ENCODE assay signal across 8 mouse cellular contexts in genomic region chr8:83996567-83997505, GRCm38 (mm10). TPM values are rescaled to one million over a fixed set of nuclear protein-coding genes. Genes with fewer than 3 reads are reported as not detected.
A peak's percentile ranks its signal among the peaks of the same experiment; 100 is the strongest.
DNase-seq lines count a peak whose midpoint lies in the region; ATAC-seq and TF ChIP-seq lines count a peak whose summit lies in the region.

No protein-coding gene starts in this region.

- H3K36me3 ChIP-seq in forebrain, embryonic 16.5 days (ENCODE audit: control insufficient read depth, insufficient read depth), result peaks cover under 1% of the 10 kb centered on the region; the same call in 1 of the 2 replicates
- H3K36me3 ChIP-seq in lung, postnatal 0 days (ENCODE audit: insufficient read depth, low read length), result 0 out of 2 replicates have a peak, but pooled peaks cover 11% of the 10 kb centered on the region
- H3K36me3 ChIP-seq in thymus, adult 2 months (ENCODE audit: control insufficient read depth, insufficient read depth, low read length), result 0 out of 2 replicates have a peak, but pooled peaks cover under 1% of the 10 kb centered on the region

- DNase-seq in MEL-GATA-1-ER (ENCODE audit: extremely low read depth, low read depth), result peak; percentile 65
- DNase-seq in cerebellum, adult 18-20 months, result peak; percentile 83 to 85
- DNase-seq in heart, postnatal 36 days, result peak; percentile 87 to 91
- peak; percentile 88 for DNase-seq in layer of hippocampus, adult 9-11 months
- DNase-seq in lung, postnatal 0 days (ENCODE audit: low spot score), result peak; percentile 95
- DNase-seq in ovary, postnatal 10 days (ENCODE audit: low spot score), result peak; percentile 75
- peak; percentile 75 for DNase-seq in thymus, adult 2 months

- under 1% methylated on average over 49 of the region's 103 CpGs for WGBS in forebrain, embryonic 16.5 days
- WGBS in lung, postnatal 0 days, result 1% methylated on average over 25 of the region's 103 CpGs
- under 1% methylated on average over 68 of the region's 103 CpGs for WGBS in thymus, adult 2 months

- peaks cover 24% of the 10 kb centered on the region for H3K4me1 ChIP-seq in forebrain, embryonic 16.5 days (replicated peaks; ENCODE audit: control insufficient read depth, insufficient read depth, low read length)
- H3K4me1 ChIP-seq in lung, postnatal 0 days (ENCODE audit: insufficient read depth, low read depth, low read length), result peaks cover 9% of the 10 kb centered on the region; the same call in 1 of the 2 replicates
- peaks cover 19% of the 10 kb centered on the region for H3K4me1 ChIP-seq in thymus, adult 2 months (replicated peaks; ENCODE audit: control insufficient read depth, insufficient read depth, low read length)

- H3K27me3 ChIP-seq in forebrain, embryonic 16.5 days (replicated peaks; ENCODE audit: control insufficient read depth, insufficient read depth, low read length), result peaks cover 4% of the 10 kb centered on the region; the same call in 1 of the 2 replicates
- H3K27me3 ChIP-seq in lung, postnatal 0 days (replicated peaks; ENCODE audit: insufficient read depth, low read length), result no peaks in the 10 kb centered on the region
- no peaks in the 10 kb centered on the region for H3K27me3 ChIP-seq in thymus, adult 2 months (ENCODE audit: control insufficient read depth, insufficient read depth, low read length)

- peak overlapping the region; percentile 92 for H3K27ac ChIP-seq in forebrain, embryonic 16.5 days (ENCODE audit: low read length)
- H3K27ac ChIP-seq in lung, postnatal 0 days (ENCODE audit: low read length), result peak overlapping the region; percentile 93
- H3K27ac ChIP-seq in thymus, adult 2 months (ENCODE audit: control insufficient read depth, insufficient read depth, low read length), result no peak overlapping the region; the same call in 1 of the 2 replicates

- TF ChIP-seq EP300 in lung, postnatal 0 days (IDR thresholded peaks at IDR 0.05), result no peak

- no peak for TF ChIP-seq CTCF in lung, postnatal 0 days (IDR thresholded peaks at IDR 0.05)
- 0 out of 2 replicates have a peak, but pooled peaks have one; percentile 19 for TF ChIP-seq CTCF in thymus, adult 2 months (IDR thresholded peaks at IDR 0.05; ENCODE audit: borderline replicate concordance, control insufficient read depth, extremely low read depth, insufficient read depth, low read length, poor library complexity)

- peak overlapping the region; percentile 69 for H3K9ac ChIP-seq in forebrain, embryonic 16.5 days (replicated peaks; ENCODE audit: low read depth, low read length)
- peak overlapping the region; percentile 59 for H3K9ac ChIP-seq in lung, postnatal 0 days (replicated peaks; ENCODE audit: low read depth)

- H3K4me3 ChIP-seq in forebrain, embryonic 16.5 days (replicated peaks; ENCODE audit: low read length), result peak overlapping the region; percentile 70
- H3K4me3 ChIP-seq in lung, postnatal 0 days (ENCODE audit: low read depth, low read length), result peak overlapping the region; percentile 75
- H3K4me3 ChIP-seq in thymus, adult 2 months (ENCODE audit: control insufficient read depth, insufficient read depth, low read length), result peak overlapping the region; percentile 50

- TF ChIP-seq POLR2A in thymus, adult 2 months (IDR thresholded peaks at IDR 0.05; ENCODE audit: control insufficient read depth, extremely low read depth, insufficient read depth, low read length, poor library complexity), result 0 out of 2 replicates have a peak, but pooled peaks have one; percentile 40

- peak overlapping the region; percentile 86 for H3K4me2 ChIP-seq in forebrain, embryonic 16.5 days (ENCODE audit: low read length)
- peak overlapping the region; percentile 97 for H3K4me2 ChIP-seq in lung, postnatal 0 days (replicated peaks; ENCODE audit: low read depth, low read length)

- no peaks in the 10 kb centered on the region for H3K9me3 ChIP-seq in forebrain, embryonic 16.5 days (ENCODE audit: control insufficient read depth, low read length)
- H3K9me3 ChIP-seq in lung, postnatal 0 days (ENCODE audit: low read length), result no peaks in the 10 kb centered on the region

- intact Hi-C loops in heart, postnatal 36 days (cut with DNase I), result loop anchor here (5.0 kb wide), 2 partner anchors 40 to 100 kb away; partner anchors contain the start of genes Asf1b and Gm10644

- peak; percentile 79 for ATAC-seq in forebrain, embryonic 16.5 days
- peak; percentile 88 for ATAC-seq in lung, postnatal 0 days

RNA-seq across cellular contexts. Expression of gene Samd1, which starts 0.6 kb away (rescaled TPM):
- 8.1 and 9.7 TPM in 2 replicates for polyA plus RNA-seq in forebrain, embryonic 16.5 days (2015; fragmentation: Nextera tagmentation; extraction: Ambion mirVana)
- total RNA-seq in heart, postnatal 36 days (2021), result 10 to 100 TPM; 27.3 to 33.1 TPM
- 5.3 and 5.6 TPM in 2 replicates for polyA plus RNA-seq in lung, postnatal 0 days (2015; fragmentation: Nextera tagmentation; extraction: Ambion mirVana)
- 153 and 190 TPM in 2 replicates for polyA plus RNA-seq in thymus, adult 2 months (2012; rRNA removed)

RNA-seq across cellular contexts. Expression of gene 1700067K01Rik, which starts 4.5 kb away (rescaled TPM):
- polyA plus RNA-seq in forebrain, embryonic 16.5 days (2015; fragmentation: Nextera tagmentation; extraction: Ambion mirVana), result 1.1 and 1.3 TPM in 2 replicates
- not detected for total RNA-seq in heart, postnatal 36 days (2021)
- 0.63 and 1.0 TPM in 2 replicates for polyA plus RNA-seq in lung, postnatal 0 days (2015; fragmentation: Nextera tagmentation; extraction: Ambion mirVana)
- 1.1 and 1.2 TPM in 2 replicates for polyA plus RNA-seq in thymus, adult 2 months (2012; rRNA removed)

RNA-seq across cellular contexts. Expression of gene 2210011C24Rik, which starts 15.1 kb away (rescaled TPM):
- not detected in 2 replicates for polyA plus RNA-seq in forebrain, embryonic 16.5 days (2015; fragmentation: Nextera tagmentation; extraction: Ambion mirVana)
- 1 to 10 TPM; 2.6 to 3.4 TPM for total RNA-seq in heart, postnatal 36 days (2021)
- 51.0 and 70.4 TPM in 2 replicates for polyA plus RNA-seq in lung, postnatal 0 days (2015; fragmentation: Nextera tagmentation; extraction: Ambion mirVana)
- polyA plus RNA-seq in thymus, adult 2 months (2012; rRNA removed), result 0.32 and 0.43 TPM in 2 replicates

RNA-seq across cellular contexts. Expression of gene Prkaca, which starts 24.0 kb away (rescaled TPM):
- polyA plus RNA-seq in forebrain, embryonic 16.5 days (2015; fragmentation: Nextera tagmentation; extraction: Ambion mirVana), result 164 TPM in 2 replicates
- total RNA-seq in heart, postnatal 36 days (2021), result 100 to 1,000 TPM; 336 to 360 TPM
- polyA plus RNA-seq in lung, postnatal 0 days (2015; fragmentation: Nextera tagmentation; extraction: Ambion mirVana), result 93.8 and 94.9 TPM in 2 replicates
- polyA plus RNA-seq in thymus, adult 2 months (2012; rRNA removed), result 57.8 and 59.0 TPM in 2 replicates

RNA-seq across cellular contexts. Expression of gene Palm3, which starts 24.4 kb away (rescaled TPM):
- 2.0 and 3.0 TPM in 2 replicates for polyA plus RNA-seq in forebrain, embryonic 16.5 days (2015; fragmentation: Nextera tagmentation; extraction: Ambion mirVana)
- total RNA-seq in heart, postnatal 36 days (2021), result under 1 TPM; 0.11 to 0.87 TPM
- 1.1 and 1.6 TPM in 2 replicates for polyA plus RNA-seq in lung, postnatal 0 days (2015; fragmentation: Nextera tagmentation; extraction: Ambion mirVana)
- polyA plus RNA-seq in thymus, adult 2 months (2012; rRNA removed), result 0.32 and 0.43 TPM in 2 replicates

Comparison
In these comparisons a context has a peak if more than half of its experiments do, and no peak if none do; other contexts are left out.
1. RNA of gene Samd1, which starts 0.6 kb away (polyA plus RNA-seq): 153 to 190 TPM in thymus, adult 2 months; 8.1 to 9.7 TPM in forebrain, embryonic 16.5 days and 5.3 to 5.6 TPM in lung, postnatal 0 days; every median in the first group is over 10 times any median in the second.
2. RNA of gene 2210011C24Rik, which starts 15.1 kb away (polyA plus RNA-seq): 51.0 to 70.4 TPM in lung, postnatal 0 days; 0.32 to 0.43 TPM in thymus, adult 2 months and not detected in forebrain, embryonic 16.5 days; every median in the first group is over 10 times any median in the second.
3. Peak in every context shown above with its lines, with median percentiles within 50 percentile points of each other: DNase-seq and H3K4me3 ChIP-seq.